Mouse (Mus musculus): Measurements from ENCODE around the gene Rtn4.

GRCm38 (mm10) chr11:29739752-29740151 is 47.0 kb downstream of the Rtn4 start:
- TF ChIP-seq CTCF (IDR thresholded peaks at IDR 0.05; ENCODE audit: low read depth, low read length) (no peak), POLR2A (IDR thresholded peaks at IDR 0.05; ENCODE audit: extremely low read depth, insufficient read depth, low read length) (no peak)
